Mouse (Mus musculus): ENCODE results near the gene Chrna5. TPM values are rescaled to one million over a fixed set of nuclear protein-coding genes. Genes with fewer than 3 reads are reported as not detected.

Chrna5 gene
- total and polyA plus RNA-seq, 3 experiments = not detected

DNA sequence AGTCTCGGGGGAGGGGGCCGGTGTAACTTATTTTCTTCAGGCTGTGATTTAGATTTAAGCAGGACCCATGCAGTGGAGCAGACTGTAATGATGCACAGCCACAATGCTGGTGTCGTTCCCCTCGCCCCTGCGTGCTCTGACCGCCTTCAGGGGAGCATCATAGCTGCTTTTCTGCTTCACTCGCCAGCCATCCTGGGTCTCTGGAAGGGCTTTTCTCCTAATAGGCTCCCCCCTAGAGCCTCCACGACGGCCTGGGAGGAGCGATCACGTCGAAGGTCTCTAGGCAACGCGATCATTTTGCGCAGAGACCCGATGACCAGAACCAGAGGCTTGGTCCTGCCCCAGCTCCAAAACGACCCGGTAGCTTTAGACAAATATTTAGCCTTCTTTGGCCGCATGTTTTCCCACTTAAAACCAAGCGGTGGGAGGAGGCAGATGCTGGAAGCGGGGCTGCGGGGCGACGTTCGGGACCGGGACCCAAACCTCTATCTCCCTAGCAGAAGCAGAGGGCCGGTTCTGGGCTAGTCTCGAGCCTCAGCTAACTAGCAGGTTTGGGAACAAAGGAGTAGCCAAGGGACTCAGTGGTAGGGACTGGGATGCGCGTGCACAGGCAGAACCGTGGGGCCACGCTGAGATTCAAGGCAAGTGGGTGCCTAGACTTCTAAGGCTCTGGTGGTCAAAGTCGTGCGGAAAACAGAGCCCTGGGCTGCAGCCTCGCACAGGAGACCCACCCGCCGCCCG is 45.0 kb downstream of the Chrna5 start:
- dilution Hi-C loops (cut with MboI; ENCODE audit: extremely low pct_ligation_motif_present, extremely low pct_unique_long_range_greater_than_20kb, low sequenced_read_pairs) = no loop called here
- in situ Hi-C loops (cut with MboI; ENCODE audit: low pct_ligation_motif_present, low pct_unique_long_range_greater_than_20kb, low sequenced_read_pairs) = loop anchor here (25.0 kb wide), 1 partner anchor 262 kb away; no protein-coding TSS in a partner anchor
- TF ChIP-seq HCFC1 (IDR thresholded peaks at IDR 0.05; ENCODE audit: low read depth, low read length) (no peak), NRF1 (IDR thresholded peaks at IDR 0.05; ENCODE audit: low read depth, low read length) (no peak), POLR2A (IDR thresholded peaks at IDR 0.05; ENCODE audit: low read depth, low read length) (no peak), RCOR1 (conservative IDR thresholded peaks at IDR 0.05; ENCODE audit: low read depth, low read length) (no peak)

DNA sequence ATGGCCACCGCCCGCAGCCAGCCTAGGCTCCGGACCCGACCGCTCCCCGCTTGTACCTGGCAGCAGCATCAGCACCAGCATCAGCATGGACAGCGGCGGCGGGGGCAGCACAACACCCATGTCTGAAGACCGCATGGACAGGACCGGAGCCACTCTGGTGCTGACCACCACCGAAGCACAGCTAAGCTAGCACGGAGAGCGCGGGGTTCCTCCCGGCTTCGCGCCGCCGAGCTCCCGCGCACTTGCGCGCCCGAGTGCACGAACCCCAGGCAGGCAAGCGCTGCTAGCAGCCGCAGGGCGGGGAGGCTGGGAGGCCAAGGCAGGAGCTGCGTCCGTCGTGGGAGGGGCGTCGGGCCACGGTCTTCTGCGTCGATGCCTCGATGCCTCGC is 45.6 kb downstream of the Chrna5 start, which contains the start of gene Chrna3:
Chrna3 (minus strand) TSS at position 288 of the 389 bp plus-strand sequence.
- Histone ChIP-seq H3K36me3 (replicated peaks in 1 of 2; ENCODE audit: control insufficient read depth in 1 of 2, insufficient read depth in 1 of 2, low read length in 1 of 2) (no peaks in the 10 kb centered on the region), H3K4me1 (ENCODE audit: control insufficient read depth in 1 of 2, insufficient read depth in 2 of 2) (peaks cover 0 to 12% of the 10 kb centered on the region in 2 experiments; a peak in 2 of 4 replicates), H3K79me2 (replicated peaks; ENCODE audit: control insufficient read depth, extremely low read depth, insufficient read depth, poor library complexity, severe bottlenecking) (no peaks in the 10 kb centered on the region), H3K4me2 (ENCODE audit: insufficient read depth, low read depth, poor library complexity, severe bottlenecking) (no peak within 1 kb of the TSS), H3K9ac (ENCODE audit: insufficient read depth, low read depth) (no peak within 1 kb of the TSS), H3K27me3 (replicated peaks) (no peaks in the 10 kb centered on the region), H3K27ac (ENCODE audit: insufficient read depth, low read depth) (no peak within 1 kb of the TSS), H3K4me3 (replicated peaks in 1 of 3; ENCODE audit: low read depth in 2 of 3, low read length in 2 of 3, poor library complexity in 1 of 3) (no peak within 1 kb of the TSS), H3K9me3 (replicated peaks; ENCODE audit: low read length) (no peaks in the 10 kb centered on the region)
- DNase-seq (ENCODE audit: extremely low read depth) = no peak
- dilution Hi-C loops (cut with MboI; ENCODE audit: extremely low pct_ligation_motif_present, extremely low pct_unique_long_range_greater_than_20kb, low sequenced_read_pairs) (no loop called here), in situ Hi-C loops (cut with MboI; ENCODE audit: low pct_ligation_motif_present, low pct_unique_long_range_greater_than_20kb, low sequenced_read_pairs) (loop anchor here (25.0 kb wide), 1 partner anchor 261 kb away; no protein-coding TSS in a partner anchor)
- TF ChIP-seq HCFC1 (IDR thresholded peaks at IDR 0.05; ENCODE audit: low read depth, low read length) (no peak), NELFE (IDR thresholded peaks at IDR 0.05; ENCODE audit: low read depth, low read length) (no peak), POLR2AphosphoS2 (IDR thresholded peaks at IDR 0.05; ENCODE audit: low read depth, low read length) (no peak), NRF1 (IDR thresholded peaks at IDR 0.05; ENCODE audit: low read depth, low read length) (no peak), ZC3H11A (IDR thresholded peaks at IDR 0.05; ENCODE audit: low read depth, low read length) (no peak), MAZ (IDR thresholded peaks at IDR 0.05; ENCODE audit: low read depth, low read length) (no peak), POLR2A (IDR thresholded peaks at IDR 0.05; ENCODE audit: low read depth, low read length) (no peak)

More for the DNA sequence above, 45.0 kb downstream of the Chrna5 start:
- no peaks in the 10 kb centered on the region for H3K27me3 ChIP-seq (replicated peaks)
- no peak overlapping the region for H3K9ac ChIP-seq (ENCODE audit: insufficient read depth, low read depth)
- H3K9me3 ChIP-seq (replicated peaks; ENCODE audit: low read length) = no peaks in the 10 kb centered on the region
- no peak overlapping the region for H3K4me2 ChIP-seq (ENCODE audit: insufficient read depth, low read depth, poor library complexity, severe bottlenecking)
- H3K4me1 ChIP-seq (ENCODE audit: control insufficient read depth in 1 of 2, insufficient read depth in 2 of 2) = peaks cover 0 to 12% of the 10 kb centered on the region in 2 experiments; a peak in 2 of 4 replicates
- DNase-seq (ENCODE audit: extremely low read depth) = no peak
- H3K79me2 ChIP-seq (replicated peaks; ENCODE audit: control insufficient read depth, extremely low read depth, insufficient read depth, poor library complexity, severe bottlenecking) = no peaks in the 10 kb centered on the region
- H3K4me3 ChIP-seq (replicated peaks in 1 of 3; ENCODE audit: low read depth in 2 of 3, low read length in 2 of 3, poor library complexity in 1 of 3) = no peak overlapping the region
- no peak overlapping the region for H3K27ac ChIP-seq (ENCODE audit: insufficient read depth, low read depth)
- H3K36me3 ChIP-seq (replicated peaks in 1 of 2; ENCODE audit: control insufficient read depth in 1 of 2, insufficient read depth in 1 of 2, low read length in 1 of 2) = no peaks in the 10 kb centered on the region

DNA sequence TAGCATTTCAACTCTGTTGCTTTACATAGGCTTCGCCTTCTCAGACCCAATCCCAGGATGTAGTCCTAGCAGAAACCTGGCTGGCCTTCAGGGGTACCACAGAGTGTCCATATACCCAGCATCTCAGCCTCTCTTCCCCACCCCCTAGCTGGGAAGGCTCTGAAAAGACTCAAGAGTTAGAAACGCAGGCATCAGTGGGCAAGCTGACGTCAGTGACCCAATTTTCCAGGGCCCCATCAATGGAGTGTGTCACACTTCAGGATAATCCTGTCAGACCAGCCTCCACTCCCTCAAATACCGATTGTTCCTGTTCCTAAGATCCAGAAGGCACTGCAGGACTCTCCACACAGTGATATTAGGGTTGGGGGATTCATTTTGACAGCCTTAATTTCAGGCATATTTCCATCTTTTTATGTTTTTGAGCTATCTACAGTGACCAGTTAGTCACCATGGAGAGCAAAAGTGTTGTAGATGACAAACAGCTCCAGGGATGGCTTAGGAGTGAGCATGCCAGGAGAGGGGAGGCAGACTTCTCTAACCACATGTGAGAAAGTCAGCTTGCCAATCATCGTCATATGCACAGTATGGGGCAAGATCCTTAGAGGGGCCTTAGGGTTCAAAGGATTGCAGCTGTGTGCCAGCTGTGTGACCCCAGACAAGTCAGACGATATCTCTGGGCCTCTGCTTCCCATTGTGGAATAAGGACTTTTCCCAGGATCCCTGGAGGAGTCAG is 50.9 kb downstream of the Chrna5 start:
- dilution Hi-C loops (cut with MboI; ENCODE audit: extremely low pct_ligation_motif_present, extremely low pct_unique_long_range_greater_than_20kb, low sequenced_read_pairs) (no loop called here), in situ Hi-C loops (cut with MboI; ENCODE audit: low pct_ligation_motif_present, low pct_unique_long_range_greater_than_20kb, low sequenced_read_pairs) (loop anchor here (25.0 kb wide), 1 partner anchor 256 kb away; no protein-coding TSS in a partner anchor)
- Histone ChIP-seq H3K27ac (ENCODE audit: insufficient read depth, low read depth) (no peak overlapping the region), H3K27me3 (replicated peaks) (peaks cover 3% of the 10 kb centered on the region), H3K36me3 (replicated peaks in 1 of 2; ENCODE audit: control insufficient read depth in 1 of 2, insufficient read depth in 1 of 2, low read length in 1 of 2) (no peaks in the 10 kb centered on the region), H3K79me2 (replicated peaks; ENCODE audit: control insufficient read depth, extremely low read depth, insufficient read depth, poor library complexity, severe bottlenecking) (no peaks in the 10 kb centered on the region), H3K9ac (ENCODE audit: insufficient read depth, low read depth) (no peak overlapping the region), H3K4me3 (replicated peaks in 1 of 3; ENCODE audit: low read depth in 2 of 3, low read length in 2 of 3, poor library complexity in 1 of 3) (no peak overlapping the region), H3K4me1 (ENCODE audit: control insufficient read depth in 1 of 2, insufficient read depth in 2 of 2) (no peaks in the 10 kb centered on the region), H3K4me2 (ENCODE audit: insufficient read depth, low read depth, poor library complexity, severe bottlenecking) (no peak overlapping the region), H3K9me3 (replicated peaks; ENCODE audit: low read length) (no peaks in the 10 kb centered on the region)
- no peak for DNase-seq (ENCODE audit: extremely low read depth)
- TF ChIP-seq SIN3A (IDR thresholded peaks at IDR 0.05; ENCODE audit: low read length) (no peak), ELF1 (IDR thresholded peaks at IDR 0.05; ENCODE audit: low read depth, low read length) (no peak), TBP (conservative IDR thresholded peaks at IDR 0.05; ENCODE audit: low read depth, low read length) (no peak), POLR2A (IDR thresholded peaks at IDR 0.05; ENCODE audit: low read depth, low read length) (no peak), ZKSCAN1 (IDR thresholded peaks at IDR 0.05; ENCODE audit: borderline replicate concordance, low read depth, low read length) (no peak), HCFC1 (IDR thresholded peaks at IDR 0.05; ENCODE audit: low read depth, low read length) (no peak), USF1 (IDR thresholded peaks at IDR 0.05; ENCODE audit: low read depth, low read length) (no peak), NELFE (IDR thresholded peaks at IDR 0.05; ENCODE audit: low read depth, low read length) (no peak), JUND (conservative IDR thresholded peaks at IDR 0.05; ENCODE audit: low read depth, low read length) (no peak), MEF2A (IDR thresholded peaks at IDR 0.05; ENCODE audit: borderline replicate concordance, low read depth, low read length) (no peak), RAD21 (IDR thresholded peaks at IDR 0.05; ENCODE audit: low read depth, low read length) (no peak), MAX (IDR thresholded peaks at IDR 0.05; ENCODE audit: low read length) (no peak), RCOR1 (conservative IDR thresholded peaks at IDR 0.05; ENCODE audit: low read depth, low read length) (no peak), ZNF384 (IDR thresholded peaks at IDR 0.05; ENCODE audit: low read depth, low read length) (no peak)
